13 mouse cellular contexts compared by ENCODE assay signal in genomic region chr10:43036646-43037454, GRCm38 (mm10).
A peak's percentile ranks its signal among the peaks of the same experiment; 100 is the strongest.
DNase-seq lines count a peak whose midpoint lies in the region; ATAC-seq lines count a peak whose summit lies in the region.
"Had no signal": no experiment of that assay in that cellular context is flagged by ENCODE, and none has a peak within 500 bp of the region (broad histone marks: within the 10 kb centered on the region; RNA-seq: fewer than 3 reads in every experiment).

No protein-coding gene starts in this region.

- no peak for DNase-seq in hindbrain, embryonic 10.5 days (ENCODE audit: low spot score)
- no peak for DNase-seq in hindbrain, embryonic 11.5 days (ENCODE audit: low spot score)
- DNase-seq in ovary, postnatal 36 days (ENCODE audit: low spot score) = no peak
- DNase-seq in cerebellum, adult 11 months = no peak
- DNase-seq: adrenal gland, adult 8-10 months; cerebellum, postnatal 25 days; kidney, postnatal 14 days; lung, postnatal 14 days; thymus, postnatal 4 days had no signal

- H3K4me2 ChIP-seq in hindbrain, embryonic 11.5 days (replicated peaks; ENCODE audit: low read depth, low read length) = no peak overlapping the region
- no peak overlapping the region for H3K4me2 ChIP-seq in hindbrain, embryonic 12.5 days (replicated peaks)
- no peak overlapping the region for H3K4me2 ChIP-seq in hindbrain, embryonic 16.5 days (ENCODE audit: low read length)
- 0 out of 2 replicates have a peak overlapping the region, but pooled peaks have one; percentile 0 for H3K4me2 ChIP-seq in neural tube, embryonic 13.5 days

- ATAC-seq in hindbrain, embryonic 11.5 days (ENCODE audit: low FRiP score) = no peak
- ATAC-seq in hindbrain, embryonic 12.5 days (ENCODE audit: low FRiP score) = 0 out of 2 replicates have a peak, but pooled peaks have one; percentile 23
- 0 out of 2 replicates have a peak, but pooled peaks have one; percentile 11 for ATAC-seq in hindbrain, embryonic 16.5 days
- ATAC-seq in neural tube, embryonic 13.5 days (ENCODE audit: low read depth) = peak; percentile 55
- ATAC-seq: inflammation-experienced regulatory T-cells, adult 6 months had no signal

- H3K9me3 ChIP-seq in hindbrain, embryonic 10.5 days = peaks cover 6% of the 10 kb centered on the region; the same call in 1 of the 2 replicates
- H3K9me3 ChIP-seq in hindbrain, embryonic 11.5 days (ENCODE audit: control insufficient read depth, low read length) = no peaks in the 10 kb centered on the region
- no peaks in the 10 kb centered on the region for H3K9me3 ChIP-seq in hindbrain, embryonic 12.5 days (replicated peaks)
- H3K9me3 ChIP-seq in hindbrain, embryonic 16.5 days (ENCODE audit: control insufficient read depth, low read length) = no peaks in the 10 kb centered on the region; the same call in 1 of the 2 replicates
- H3K9me3 ChIP-seq in neural tube, embryonic 13.5 days = no peaks in the 10 kb centered on the region

- peaks cover 12% of the 10 kb centered on the region; the same call in 1 of the 2 replicates for H3K36me3 ChIP-seq in hindbrain, embryonic 10.5 days
- no peaks in the 10 kb centered on the region for H3K36me3 ChIP-seq in hindbrain, embryonic 11.5 days (ENCODE audit: control insufficient read depth, insufficient read depth, low read length)
- H3K36me3 ChIP-seq in hindbrain, embryonic 12.5 days = 0 out of 2 replicates have a peak, but pooled peaks cover 6% of the 10 kb centered on the region
- H3K36me3 ChIP-seq in hindbrain, embryonic 16.5 days (ENCODE audit: control insufficient read depth, insufficient read depth, low read length) = peaks cover 3% of the 10 kb centered on the region; the same call in 1 of the 2 replicates
- H3K36me3 ChIP-seq in neural tube, embryonic 13.5 days = 0 out of 2 replicates have a peak, but pooled peaks cover 5% of the 10 kb centered on the region

- no peaks in the 10 kb centered on the region for H3K27me3 ChIP-seq in hindbrain, embryonic 10.5 days (ENCODE audit: insufficient read depth, poor library complexity, severe bottlenecking)
- H3K27me3 ChIP-seq in hindbrain, embryonic 11.5 days (ENCODE audit: control insufficient read depth, insufficient read depth, low read length) = no peaks in the 10 kb centered on the region
- no peaks in the 10 kb centered on the region for H3K27me3 ChIP-seq in hindbrain, embryonic 12.5 days
- no peaks in the 10 kb centered on the region for H3K27me3 ChIP-seq in hindbrain, embryonic 16.5 days (replicated peaks; ENCODE audit: control insufficient read depth, insufficient read depth, low read length)
- H3K27me3 ChIP-seq in neural tube, embryonic 13.5 days = no peaks in the 10 kb centered on the region; the same call in 1 of the 2 replicates

- no peak overlapping the region for H3K4me3 ChIP-seq in hindbrain, embryonic 10.5 days
- no peak overlapping the region for H3K4me3 ChIP-seq in hindbrain, embryonic 11.5 days (ENCODE audit: low read depth, low read length)
- H3K4me3 ChIP-seq in hindbrain, embryonic 12.5 days = no peak overlapping the region
- H3K4me3 ChIP-seq in hindbrain, embryonic 16.5 days (ENCODE audit: low read length) = no peak overlapping the region
- H3K4me3 ChIP-seq in neural tube, embryonic 13.5 days = no peak overlapping the region

- 60% methylated on average over 21 of the region's 21 CpGs for WGBS in hindbrain, embryonic 10.5 days
- 57% methylated on average over 21 of the region's 21 CpGs for WGBS in hindbrain, embryonic 11.5 days
- WGBS in hindbrain, embryonic 12.5 days = 56% methylated on average over 21 of the region's 21 CpGs
- 39% methylated on average over 21 of the region's 21 CpGs for WGBS in hindbrain, embryonic 16.5 days
- WGBS in neural tube, embryonic 13.5 days = 40% methylated on average over 21 of the region's 21 CpGs

- peaks cover 54% of the 10 kb centered on the region for H3K4me1 ChIP-seq in hindbrain, embryonic 10.5 days (replicated peaks)
- peaks cover 6% of the 10 kb centered on the region for H3K4me1 ChIP-seq in hindbrain, embryonic 11.5 days (replicated peaks; ENCODE audit: control insufficient read depth, insufficient read depth, low read length)
- H3K4me1 ChIP-seq in hindbrain, embryonic 12.5 days = peaks cover 40% of the 10 kb centered on the region
- peaks cover 8% of the 10 kb centered on the region for H3K4me1 ChIP-seq in hindbrain, embryonic 16.5 days (ENCODE audit: control insufficient read depth, insufficient read depth, low read depth, low read length)
- H3K4me1 ChIP-seq in neural tube, embryonic 13.5 days (replicated peaks) = peaks cover 51% of the 10 kb centered on the region

- no peak overlapping the region for H3K9ac ChIP-seq in hindbrain, embryonic 11.5 days (ENCODE audit: low read depth, low read length)
- H3K9ac ChIP-seq in hindbrain, embryonic 12.5 days = no peak overlapping the region
- no peak overlapping the region for H3K9ac ChIP-seq in hindbrain, embryonic 16.5 days (ENCODE audit: low read depth, low read length)
- H3K9ac ChIP-seq in neural tube, embryonic 13.5 days = no peak overlapping the region

- H3K27ac ChIP-seq in hindbrain, embryonic 10.5 days = 0 out of 2 replicates have a peak overlapping the region, but pooled peaks have one; percentile 14
- H3K27ac ChIP-seq in hindbrain, embryonic 11.5 days (ENCODE audit: low read depth, low read length) = no peak overlapping the region
- peak overlapping the region; percentile 55; the same call in 1 of the 2 replicates for H3K27ac ChIP-seq in hindbrain, embryonic 12.5 days
- no peak overlapping the region for H3K27ac ChIP-seq in hindbrain, embryonic 16.5 days (ENCODE audit: low read depth, low read length)
- H3K27ac ChIP-seq in neural tube, embryonic 13.5 days (replicated peaks) = peak overlapping the region; percentile 43; the same call in 1 of the 2 replicates

Comparison
In these comparisons a context has a peak if more than half of its experiments do, and no peak if none do; other contexts are left out.
1. H3K27ac ChIP-seq: peak in hindbrain, embryonic 10.5 days (single experiment), hindbrain, embryonic 12.5 days (single experiment) and neural tube, embryonic 13.5 days (single experiment); none in hindbrain, embryonic 11.5 days (single experiment) and hindbrain, embryonic 16.5 days (single experiment).